Mouse (Mus musculus) testis, postnatal 10 days (tissue): ENCODE measurements at regions not wholly inside any gene's neighbourhood (a gene's known extent, or its start where the extent isn't known, plus 50 kb on each side); places are given as distances from the start of the nearest gene placed in this dataset.
"Not testable (repeated sequence)": the region's sequence is repeated elsewhere in the genome, so short reads cannot be mapped to it uniquely, and the experiment has no call there.

ENCODE experiments used
- DNase-seq: peaks from one replicate; pipeline ENCODE4 v3.0.0; 2021; ENCODE audit warnings: low spot score

- DNase-seq: no peak
These were observed 101.3 kb upstream of the Gm5148 start for GRCm38 (mm10) chr3:37825602-37826001.

GRCm38 (mm10) chr3:37824681-37825080 is 100.4 kb upstream of the Gm5148 start:
- no peak for DNase-seq

- DNase-seq: no peak
These were observed 95.2 kb upstream of the Gm5148 start for GRCm38 (mm10) chr3:37819503-37819902.

- no peak for DNase-seq
These were observed 93.1 kb upstream of the Gm5148 start for GRCm38 (mm10) chr3:37817434-37817805.

- no peak for DNase-seq
These were observed 92.6 kb upstream of the Gm5148 start for GRCm38 (mm10) chr3:37816781-37817433.

- DNase-seq: no peak
These were observed 91.5 kb upstream of the Gm5148 start for GRCm38 (mm10) chr3:37815771-37816170.

GRCm38 (mm10) chr3:37812936-37813335 is 88.6 kb upstream of the Gm5148 start:
- DNase-seq: no peak

GRCm38 (mm10) chr3:37811429-37811828 is 87.1 kb upstream of the Gm5148 start:
- no peak for DNase-seq

GRCm38 (mm10) chr3:37810763-37811162 is 86.5 kb upstream of the Gm5148 start:
- no peak for DNase-seq

GRCm38 (mm10) chr3:37805805-37806148 is 81.5 kb upstream of the Gm5148 start:
- no peak for DNase-seq

GRCm38 (mm10) chr3:37804941-37805804 is 80.9 kb upstream of the Gm5148 start:
- no peak for DNase-seq

GRCm38 (mm10) chr3:37804261-37804660 is 80.0 kb upstream of the Gm5148 start:
- no peak for DNase-seq

GRCm38 (mm10) chr3:37803781-37804180 is 79.5 kb upstream of the Gm5148 start:
- DNase-seq: not testable (repeated sequence)

- no peak for DNase-seq
These were observed 77.3 kb upstream of the Gm5148 start for GRCm38 (mm10) chr3:37801551-37801950.

- no peak for DNase-seq
These were observed 75.5 kb upstream of the Gm5148 start for GRCm38 (mm10) chr3:37799809-37800208.

GRCm38 (mm10) chr3:37789711-37790110 is 65.4 kb upstream of the Gm5148 start:
- no peak for DNase-seq

GRCm38 (mm10) chr3:37789143-37789697 is 64.9 kb upstream of the Gm5148 start:
- no peak for DNase-seq

GRCm38 (mm10) chr3:37788366-37788765 is 64.1 kb upstream of the Gm5148 start:
- DNase-seq: no peak

- DNase-seq: no peak
These were observed 62.5 kb upstream of the Gm5148 start for GRCm38 (mm10) chr3:37786792-37787191.

- no peak for DNase-seq
These were observed 56.8 kb upstream of the Gm5148 start for GRCm38 (mm10) chr3:37781086-37781485.

- DNase-seq: no peak
These were observed 55.7 kb upstream of the Gm5148 start for GRCm38 (mm10) chr3:37779867-37780475.

GRCm38 (mm10) chr3:37778386-37778785 is 54.1 kb upstream of the Gm5148 start:
- DNase-seq: no peak

GRCm38 (mm10) chr3:37776224-37776623 is 51.9 kb upstream of the Gm5148 start:
- no peak for DNase-seq
